Mouse (Mus musculus): ENCODE measurements at regions not wholly inside any gene's neighbourhood (a gene's known extent, or its start where the extent isn't known, plus 50 kb on each side); places are given as distances from the start of the nearest gene placed in this dataset.

DNA sequence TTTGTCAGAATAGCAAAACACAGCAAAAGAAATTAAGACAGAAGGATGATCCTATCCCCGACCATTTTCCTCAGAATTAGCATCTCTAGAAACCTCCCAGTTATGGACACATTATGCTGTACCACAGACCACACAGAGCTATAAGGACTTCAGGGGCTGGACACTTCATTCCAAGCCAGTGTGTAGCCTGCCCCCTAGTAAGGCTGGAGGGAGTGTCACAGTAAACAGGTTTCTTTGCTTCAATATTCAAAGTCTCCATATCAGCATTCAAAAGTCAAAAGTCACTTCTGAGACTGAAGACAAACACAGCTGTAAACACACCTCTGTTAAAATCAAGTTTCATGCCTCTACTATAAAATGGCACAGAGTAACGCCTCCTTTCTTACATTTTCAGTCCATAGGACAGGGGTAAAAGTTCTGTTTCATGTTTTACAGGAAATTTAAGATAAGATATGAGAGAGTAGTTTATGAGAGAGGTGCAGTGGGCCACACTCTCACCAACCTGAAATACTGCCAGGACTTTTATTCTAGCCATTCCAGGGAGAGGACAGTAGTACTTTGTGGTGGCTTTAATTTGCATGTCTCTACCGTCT lies 226.6 kb downstream of the C1d start:
- Histone ChIP-seq H3K27me3 (no peaks in the 10 kb centered on the region), H3K4me1 (no peaks in the 10 kb centered on the region), H3K36me3 (no peaks in the 10 kb centered on the region), H3K4me2 (replicated peaks) (no peak overlapping the region), H3K4me3 (no peak overlapping the region), H3K9me3 (replicated peaks) (no peaks in the 10 kb centered on the region), H3K9ac (no peak overlapping the region), H3K27ac (no peak overlapping the region)
- no peak for ATAC-seq (ENCODE audit: low FRiP score)
- WGBS: 76% methylated on average over 3 of the region's 3 CpGs

DNA sequence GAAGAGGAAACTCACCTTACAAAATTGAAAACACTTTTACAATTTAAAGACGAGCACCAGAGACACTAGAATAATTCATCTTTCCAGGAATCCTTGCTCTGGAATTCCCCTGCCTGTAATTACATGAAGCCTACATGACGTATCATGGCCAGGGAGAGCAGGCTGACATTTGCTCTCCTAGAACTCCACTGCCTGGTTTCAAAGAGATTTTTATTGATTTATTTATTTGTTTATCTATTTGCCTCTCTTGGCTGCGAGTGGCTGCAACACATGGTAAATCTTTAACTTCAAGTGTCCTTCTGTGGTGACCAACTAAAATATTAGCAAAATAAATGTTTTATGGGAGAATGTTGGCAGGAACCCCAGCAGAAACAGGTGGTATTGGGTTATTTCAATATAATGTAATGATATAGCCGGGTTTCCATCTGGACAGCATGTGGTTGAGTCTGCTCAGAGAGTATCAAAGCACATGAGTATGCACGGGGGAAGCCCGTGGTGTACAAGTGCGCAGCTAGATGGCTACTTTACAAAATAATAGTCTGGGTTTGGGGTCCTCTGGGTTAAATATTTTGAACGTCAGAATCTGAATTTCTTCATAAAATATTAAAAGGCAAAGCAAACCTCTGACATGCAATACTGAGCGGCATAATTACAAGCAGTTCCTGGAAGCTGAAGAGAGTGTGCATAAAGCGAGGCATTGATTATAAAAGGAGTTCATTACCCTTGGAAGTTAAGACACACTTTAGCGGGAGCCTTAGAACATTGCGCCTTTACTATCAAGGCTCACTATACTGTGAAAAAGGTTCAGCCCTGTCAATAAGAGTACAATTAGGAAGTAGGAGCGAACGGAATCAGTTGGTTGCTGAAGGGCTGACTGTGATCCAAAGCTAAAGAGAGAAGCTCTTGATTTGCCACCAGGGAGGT lies 244.0 kb downstream of the C1d start:
- Histone ChIP-seq H3K9me3 (replicated peaks) (no peaks in the 10 kb centered on the region), H3K4me2 (replicated peaks) (no peak overlapping the region), H3K9ac (no peak overlapping the region), H3K4me3 (no peak overlapping the region), H3K27ac (no peak overlapping the region), H3K4me1 (no peaks in the 10 kb centered on the region), H3K27me3 (no peaks in the 10 kb centered on the region), H3K36me3 (no peaks in the 10 kb centered on the region)
- no peak for ATAC-seq (ENCODE audit: low FRiP score)
- 74% methylated on average over 14 of the region's 14 CpGs for WGBS

GRCm38 (mm10) chr11:17502052-17502451 lies 244.7 kb downstream of the C1d start:
- Histone ChIP-seq H3K27me3 (no peaks in the 10 kb centered on the region), H3K4me2 (replicated peaks) (no peak overlapping the region), H3K36me3 (no peaks in the 10 kb centered on the region), H3K9me3 (replicated peaks) (no peaks in the 10 kb centered on the region), H3K27ac (no peak overlapping the region), H3K9ac (no peak overlapping the region), H3K4me1 (no peaks in the 10 kb centered on the region), H3K4me3 (no peak overlapping the region)
- ATAC-seq (ENCODE audit: low FRiP score): no peak
- WGBS: 86% methylated on average over 7 of the region's 7 CpGs

DNA sequence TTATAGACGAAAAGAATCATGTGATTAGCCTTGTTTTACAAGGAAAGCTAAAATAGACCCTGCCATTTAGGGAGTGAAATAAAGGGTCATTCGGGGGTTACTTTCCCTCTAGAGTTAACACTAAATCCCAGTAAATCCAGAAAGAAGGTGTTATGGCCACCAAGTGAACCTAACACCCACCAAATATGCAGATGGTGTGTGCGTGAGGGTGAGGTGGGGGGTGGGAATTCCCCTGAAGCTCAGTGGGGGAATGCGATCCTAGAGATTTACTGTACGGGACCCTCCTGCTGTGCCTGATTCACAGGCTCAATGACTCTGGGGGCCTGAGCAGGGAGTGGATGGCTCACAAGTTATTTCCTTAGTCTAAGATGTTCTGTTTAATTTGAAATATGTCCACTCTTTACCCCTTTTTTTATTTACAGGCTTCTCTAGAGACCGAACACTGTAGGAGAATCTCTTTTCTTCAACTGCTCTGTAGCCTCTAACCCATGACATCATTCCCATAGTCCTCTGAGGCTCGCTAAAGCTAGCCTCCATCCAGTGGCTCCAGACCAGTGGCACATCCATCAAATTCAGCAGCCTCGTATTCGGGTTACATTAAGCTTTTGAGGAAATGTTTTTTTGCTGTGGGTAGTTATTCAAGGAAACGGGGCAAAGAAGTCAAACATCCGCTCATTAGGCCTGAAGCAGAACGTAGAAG lies 265.0 kb downstream of the C1d start:
- 80% methylated on average over 12 of the region's 12 CpGs for WGBS
- Histone ChIP-seq H3K27ac (no peak overlapping the region), H3K9me3 (replicated peaks) (no peaks in the 10 kb centered on the region), H3K4me2 (replicated peaks) (no peak overlapping the region), H3K4me1 (peaks cover 2% of the 10 kb centered on the region; the same call in 1 of the 2 replicates), H3K36me3 (no peaks in the 10 kb centered on the region), H3K4me3 (no peak overlapping the region), H3K9ac (no peak overlapping the region), H3K27me3 (no peaks in the 10 kb centered on the region)
- no peak for ATAC-seq (ENCODE audit: low FRiP score)

DNA sequence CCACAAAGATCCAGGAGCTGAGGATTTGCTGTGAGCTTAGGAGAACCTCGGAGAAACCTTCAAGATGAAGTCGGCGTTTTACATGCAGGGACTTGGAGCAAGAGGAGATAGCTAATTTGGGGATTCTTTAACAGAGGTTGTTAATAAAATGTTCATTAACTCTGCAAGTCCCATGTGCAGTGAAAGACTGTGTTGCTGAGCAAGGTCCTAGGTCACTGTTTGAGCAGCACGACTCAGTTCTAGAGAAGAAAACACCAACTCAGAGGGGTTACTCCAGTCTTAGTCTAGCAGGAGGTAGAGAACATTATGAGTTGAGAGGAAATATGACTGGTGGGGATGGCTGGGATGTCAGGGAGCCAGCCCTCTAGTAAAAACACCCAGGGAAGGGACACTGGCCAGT lies 265.9 kb downstream of the C1d start:
- Histone ChIP-seq H3K27me3 (no peaks in the 10 kb centered on the region), H3K4me1 (peaks cover 2% of the 10 kb centered on the region; the same call in 1 of the 2 replicates), H3K36me3 (no peaks in the 10 kb centered on the region), H3K9ac (no peak overlapping the region), H3K9me3 (replicated peaks) (no peaks in the 10 kb centered on the region), H3K4me3 (no peak overlapping the region), H3K27ac (no peak overlapping the region), H3K4me2 (replicated peaks) (no peak overlapping the region)
- 84% methylated on average over 4 of the region's 4 CpGs for WGBS
- ATAC-seq (ENCODE audit: low FRiP score): no peak

- H3K4me3 ChIP-seq: no peak overlapping the region
- WGBS: 49% methylated on average over 7 of the region's 7 CpGs
- no peak overlapping the region for H3K27ac ChIP-seq
- no peak overlapping the region for H3K9ac ChIP-seq
- ATAC-seq (ENCODE audit: low FRiP score): no peak
- peaks cover 2% of the 10 kb centered on the region; the same call in 1 of the 2 replicates for H3K4me1 ChIP-seq
- H3K4me2 ChIP-seq (replicated peaks): no peak overlapping the region
- no peaks in the 10 kb centered on the region for H3K9me3 ChIP-seq (replicated peaks)
- no peaks in the 10 kb centered on the region for H3K27me3 ChIP-seq
- no peaks in the 10 kb centered on the region for H3K36me3 ChIP-seq
Measured at GRCm38 (mm10) chr11:17524985-17525775, 267.8 kb downstream of the C1d start.

- no peak overlapping the region for H3K27ac ChIP-seq
- H3K36me3 ChIP-seq: no peaks in the 10 kb centered on the region
- H3K27me3 ChIP-seq: no peaks in the 10 kb centered on the region
- H3K4me2 ChIP-seq (replicated peaks): no peak overlapping the region
- H3K9ac ChIP-seq: no peak overlapping the region
- H3K4me1 ChIP-seq: peaks cover 2% of the 10 kb centered on the region; the same call in 1 of the 2 replicates
- H3K4me3 ChIP-seq: no peak overlapping the region
- no peak for ATAC-seq (ENCODE audit: low FRiP score)
- no peaks in the 10 kb centered on the region for H3K9me3 ChIP-seq (replicated peaks)
- WGBS: 73% methylated on average over 5 of the region's 5 CpGs
Measured at GRCm38 (mm10) chr11:17526476-17526875, 269.1 kb downstream of the C1d start.

GRCm38 (mm10) chr11:17528609-17529008 lies 271.2 kb downstream of the C1d start:
- H3K27me3 ChIP-seq: no peaks in the 10 kb centered on the region
- H3K36me3 ChIP-seq: no peaks in the 10 kb centered on the region
- H3K4me1 ChIP-seq: peaks cover 2% of the 10 kb centered on the region; the same call in 1 of the 2 replicates
- H3K9me3 ChIP-seq (replicated peaks): no peaks in the 10 kb centered on the region
- no peak for ATAC-seq (ENCODE audit: low FRiP score)
- 93% methylated on average over 6 of the region's 6 CpGs for WGBS
- H3K27ac ChIP-seq: no peak overlapping the region
- no peak overlapping the region for H3K9ac ChIP-seq
- H3K4me3 ChIP-seq: no peak overlapping the region
- H3K4me2 ChIP-seq (replicated peaks): no peak overlapping the region

- H3K36me3 ChIP-seq: no peaks in the 10 kb centered on the region
- no peaks in the 10 kb centered on the region for H3K9me3 ChIP-seq (replicated peaks)
- no peak for ATAC-seq (ENCODE audit: low FRiP score)
- H3K27me3 ChIP-seq: no peaks in the 10 kb centered on the region
- H3K27ac ChIP-seq: no peak overlapping the region
- WGBS: 89% methylated on average over 3 of the region's 3 CpGs
- H3K4me3 ChIP-seq: no peak overlapping the region
- H3K4me2 ChIP-seq (replicated peaks): no peak overlapping the region
- no peak overlapping the region for H3K9ac ChIP-seq
- no peaks in the 10 kb centered on the region for H3K4me1 ChIP-seq
Measured at GRCm38 (mm10) chr11:17533706-17534105, 276.3 kb downstream of the C1d start.

- no peak overlapping the region for H3K27ac ChIP-seq
- ATAC-seq (ENCODE audit: low FRiP score): no peak
- H3K4me2 ChIP-seq (replicated peaks): no peak overlapping the region
- no peaks in the 10 kb centered on the region for H3K36me3 ChIP-seq
- no peaks in the 10 kb centered on the region for H3K27me3 ChIP-seq
- no peak overlapping the region for H3K9ac ChIP-seq
- H3K9me3 ChIP-seq (replicated peaks): no peaks in the 10 kb centered on the region
- H3K4me1 ChIP-seq: no peaks in the 10 kb centered on the region
- no peak overlapping the region for H3K4me3 ChIP-seq
Measured at GRCm38 (mm10) chr11:17546286-17546685, 288.9 kb downstream of the C1d start.

GRCm38 (mm10) chr11:17549148-17549547 lies 291.8 kb downstream of the C1d start:
- Histone ChIP-seq H3K36me3 (no peaks in the 10 kb centered on the region), H3K9ac (no peak overlapping the region)

GRCm38 (mm10) chr11:17555276-17555675 lies 297.9 kb downstream of the C1d start:
- H3K27me3 ChIP-seq: no peaks in the 10 kb centered on the region
- H3K27ac ChIP-seq: no peak overlapping the region
- no peaks in the 10 kb centered on the region for H3K4me1 ChIP-seq
- no peak overlapping the region for H3K9ac ChIP-seq
- ATAC-seq (ENCODE audit: low FRiP score): no peak
- no peaks in the 10 kb centered on the region for H3K36me3 ChIP-seq
- 82% methylated on average over 3 of the region's 3 CpGs for WGBS
- no peak overlapping the region for H3K4me3 ChIP-seq
- no peaks in the 10 kb centered on the region for H3K9me3 ChIP-seq (replicated peaks)
- no peak overlapping the region for H3K4me2 ChIP-seq (replicated peaks)

More at GRCm38 (mm10) chr11:17549148-17549547, 291.8 kb downstream of the C1d start:
- H3K4me1 ChIP-seq: no peaks in the 10 kb centered on the region
- 0 out of 2 replicates have a peak overlapping the region, but pooled peaks have one; percentile 12 for H3K27ac ChIP-seq
- ATAC-seq (ENCODE audit: low FRiP score): no peak
- no peak overlapping the region for H3K4me3 ChIP-seq
- no peak overlapping the region for H3K4me2 ChIP-seq (replicated peaks)
- 77% methylated on average over 5 of the region's 5 CpGs for WGBS
- no peaks in the 10 kb centered on the region for H3K27me3 ChIP-seq
- no peaks in the 10 kb centered on the region for H3K9me3 ChIP-seq (replicated peaks)
